Mouse (Mus musculus) lung, postnatal 0 days (tissue): ENCODE data around the gene Ms4a6c.
"Not testable (repeated sequence)": the region's sequence is repeated elsewhere in the genome, so short reads cannot be mapped to it uniquely, and the experiment has no call there.

ENCODE experiments used
- CTCF ChIP-seq: IDR thresholded peaks from 2 replicates; pipeline ENCODE4 v1.5.1; 2016; ENCODE audit warnings: antibody characterized with exemption, mild to moderate bottlenecking
- EP300 ChIP-seq: IDR thresholded peaks from 2 replicates; pipeline ENCODE4 v1.6.1; 2016; ENCODE audit warnings: antibody characterized with exemption, mild to moderate bottlenecking, control low read depth

GRCm38 (mm10) chr19:11459041-11459440, 10.1 kb upstream of the Ms4a6c start:
- not testable (repeated sequence) for TF ChIP-seq CTCF, EP300
